Mouse (Mus musculus) E14TG2a.4 (cell line): ENCODE measurements around the gene Snx8.

Source experiments
- CTCF ChIP-seq: conservative IDR thresholded peaks from 2 replicates; pipeline ENCODE4 v1.5.1; 2014; ENCODE audit warnings: low read length
- NANOG ChIP-seq: IDR thresholded peaks from 2 replicates; pipeline ENCODE4 v1.6.1; 2014; ENCODE audit warnings: borderline replicate concordance, low read length, mixed read lengths

GRCm38 (mm10) chr5:140425016-140425783 lies 36.1 kb upstream of the Snx8 start:
- TF ChIP-seq CTCF (no peak), NANOG (no peak)
